Mouse (Mus musculus): ENCODE results near the gene Elane. TPM values are rescaled to one million over a fixed set of nuclear protein-coding genes. Genes with fewer than 3 reads are reported as not detected.

The Elane gene
- polyA plus RNA-seq, 1 experiment from 2014 or later: 0.49 TPM

GRCm38 (mm10) chr10:79926491-79927323 is 40.7 kb downstream of the Elane start, which contains the start of gene Arid3a:
TSS of gene Arid3a (plus strand) at chr10:79927043.
- WGBS (ENCODE audit: insufficient replicate concordance): under 1% methylated on average over 63 of the region's 63 CpGs
- H3K27me3 ChIP-seq (ENCODE audit: control insufficient read depth, insufficient read depth, low read length): peaks cover 20% of the 10 kb centered on the region
- peak within 1 kb of the TSS; percentile 98 for H3K4me3 ChIP-seq (ENCODE audit: low read depth, low read length)
- no peaks in the 10 kb centered on the region for H3K9me3 ChIP-seq (replicated peaks; ENCODE audit: control insufficient read depth, low read length)
- H3K27ac ChIP-seq (ENCODE audit: low read depth, low read length): peak within 1 kb of the TSS; percentile 98
- H3K36me3 ChIP-seq (ENCODE audit: control insufficient read depth, insufficient read depth, low read length): 0 out of 2 replicates have a peak, but pooled peaks cover 2% of the 10 kb centered on the region
- peak within 1 kb of the TSS; percentile 90 for H3K4me2 ChIP-seq
- peak; percentile 81 for ATAC-seq (replicated peaks; ENCODE audit: insufficient number of reproducible peaks, low FRiP score, low TSS enrichment)
- H3K9ac ChIP-seq (ENCODE audit: low read depth, low read length): peak within 1 kb of the TSS; percentile 96
- H3K4me1 ChIP-seq (ENCODE audit: control insufficient read depth, insufficient read depth, low read length): peaks cover 30% of the 10 kb centered on the region

GRCm38 (mm10) chr10:79927324-79928029 is 41.4 kb downstream of the Elane start:
- whole genome bisulfite sequencing (ENCODE audit: insufficient replicate concordance): under 1% methylated on average over 54 of the region's 54 CpGs
- ATAC-seq (replicated peaks; ENCODE audit: insufficient number of reproducible peaks, low FRiP score, low TSS enrichment): peak; percentile 24; the same call in 1 of the 2 replicates
- Histone ChIP-seq H3K9ac (ENCODE audit: low read depth, low read length) (peak overlapping the region; percentile 96), H3K27ac (ENCODE audit: low read depth, low read length) (peak overlapping the region; percentile 98), H3K36me3 (ENCODE audit: control insufficient read depth, insufficient read depth, low read length) (peaks cover 10% of the 10 kb centered on the region; the same call in 1 of the 2 replicates), H3K4me2 (peak overlapping the region; percentile 90), H3K4me3 (ENCODE audit: low read depth, low read length) (peak overlapping the region; percentile 98), H3K9me3 (replicated peaks; ENCODE audit: control insufficient read depth, low read length) (no peaks in the 10 kb centered on the region), H3K4me1 (ENCODE audit: control insufficient read depth, insufficient read depth, low read length) (peaks cover 36% of the 10 kb centered on the region), H3K27me3 (ENCODE audit: control insufficient read depth, insufficient read depth, low read length) (peaks cover 12% of the 10 kb centered on the region)

DNA sequence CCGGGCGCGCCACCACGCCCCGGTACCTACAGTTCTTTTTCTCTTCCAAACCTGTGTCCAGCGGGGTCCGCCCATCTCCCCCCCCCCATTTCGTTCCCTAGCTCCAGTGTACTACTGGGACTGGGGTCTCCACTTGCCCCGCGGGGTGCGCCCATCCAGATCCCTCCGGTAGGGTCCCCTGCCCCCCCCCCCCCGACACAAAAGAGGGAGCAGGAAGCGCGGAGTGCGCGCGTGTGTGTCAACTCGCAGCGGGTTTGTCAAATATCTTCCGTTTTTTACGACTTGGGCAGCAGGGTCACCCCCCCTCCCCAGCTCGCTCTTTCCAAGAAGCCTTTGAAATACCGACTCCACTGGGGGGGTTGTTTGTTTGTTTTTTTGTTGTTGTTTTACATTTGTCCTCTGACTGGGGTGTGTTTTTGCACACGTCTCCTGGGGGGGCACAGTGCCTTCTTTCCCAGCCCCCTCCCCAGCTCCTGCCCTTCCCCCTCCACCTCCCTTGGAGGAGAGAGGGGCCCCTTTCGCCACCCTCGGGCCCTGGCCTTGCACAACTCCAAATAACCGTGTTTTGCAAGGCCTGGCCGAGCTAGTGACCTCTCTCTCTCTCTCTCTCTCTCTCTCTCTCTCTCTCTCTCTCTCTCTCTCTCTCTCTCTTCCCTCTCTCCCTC is 42.1 kb downstream of the Elane start:
- peak overlapping the region; percentile 90 for H3K4me2 ChIP-seq
- H3K36me3 ChIP-seq (ENCODE audit: control insufficient read depth, insufficient read depth, low read length): peaks cover 10% of the 10 kb centered on the region; the same call in 1 of the 2 replicates
- H3K27me3 ChIP-seq (ENCODE audit: control insufficient read depth, insufficient read depth, low read length): peaks cover 6% of the 10 kb centered on the region
- H3K27ac ChIP-seq (ENCODE audit: low read depth, low read length): peak overlapping the region; percentile 98
- H3K4me1 ChIP-seq (ENCODE audit: control insufficient read depth, insufficient read depth, low read length): peaks cover 43% of the 10 kb centered on the region
- no peaks in the 10 kb centered on the region for H3K9me3 ChIP-seq (replicated peaks; ENCODE audit: control insufficient read depth, low read length)
- peak overlapping the region; percentile 96 for H3K9ac ChIP-seq (ENCODE audit: low read depth, low read length)
- ATAC-seq (replicated peaks; ENCODE audit: insufficient number of reproducible peaks, low FRiP score, low TSS enrichment): no peak
- H3K4me3 ChIP-seq (ENCODE audit: low read depth, low read length): peak overlapping the region; percentile 98
- WGBS (ENCODE audit: insufficient replicate concordance): 0% methylated on average over 29 of the region's 29 CpGs

- Histone ChIP-seq H3K4me2 (peak overlapping the region; percentile 90), H3K27ac (ENCODE audit: low read depth, low read length) (peak overlapping the region; percentile 98), H3K9ac (ENCODE audit: low read depth, low read length) (peak overlapping the region; percentile 64; the same call in 1 of the 2 replicates), H3K27me3 (ENCODE audit: control insufficient read depth, insufficient read depth, low read length) (no peaks in the 10 kb centered on the region), H3K36me3 (ENCODE audit: control insufficient read depth, insufficient read depth, low read length) (peaks cover 16% of the 10 kb centered on the region), H3K9me3 (replicated peaks; ENCODE audit: control insufficient read depth, low read length) (no peaks in the 10 kb centered on the region), H3K4me3 (ENCODE audit: low read depth, low read length) (peak overlapping the region; percentile 98), H3K4me1 (ENCODE audit: control insufficient read depth, insufficient read depth, low read length) (peaks cover 52% of the 10 kb centered on the region)
- no peak for ATAC-seq (replicated peaks; ENCODE audit: insufficient number of reproducible peaks, low FRiP score, low TSS enrichment)
- 17% methylated on average over 9 of the region's 9 CpGs for WGBS (ENCODE audit: insufficient replicate concordance)
Observed at GRCm38 (mm10) chr10:79928907-79929701, 43.1 kb downstream of the Elane start.

GRCm38 (mm10) chr10:79929967-79930825 is 44.1 kb downstream of the Elane start:
- Histone ChIP-seq H3K4me1 (ENCODE audit: control insufficient read depth, insufficient read depth, low read length) (peaks cover 60% of the 10 kb centered on the region), H3K9me3 (replicated peaks; ENCODE audit: control insufficient read depth, low read length) (no peaks in the 10 kb centered on the region)
- 90% methylated on average over 18 of the region's 18 CpGs for WGBS (ENCODE audit: insufficient replicate concordance)

DNA sequence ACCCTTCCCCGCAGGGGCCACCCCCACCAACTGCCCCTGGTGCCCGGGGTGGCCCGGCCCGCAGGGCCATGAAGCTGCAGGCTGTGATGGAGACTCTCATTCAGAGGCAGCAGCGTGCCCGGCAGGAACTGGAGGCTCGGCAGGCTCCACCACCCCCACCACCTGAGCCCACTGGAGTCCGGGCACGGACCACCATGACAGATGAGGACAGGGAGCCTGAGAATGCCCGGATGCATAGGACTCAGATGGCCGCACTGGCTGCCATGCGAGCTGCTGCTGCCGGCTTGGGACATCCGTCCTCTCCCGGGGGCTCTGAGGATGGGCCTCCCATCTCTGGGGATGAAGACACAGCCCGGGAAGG is 44.8 kb downstream of the Elane start:
- peaks cover 58% of the 10 kb centered on the region for H3K4me1 ChIP-seq (ENCODE audit: control insufficient read depth, insufficient read depth, low read length)

More at GRCm38 (mm10) chr10:79929967-79930825, 44.1 kb downstream of the Elane start:
- Histone ChIP-seq H3K27me3 (ENCODE audit: control insufficient read depth, insufficient read depth, low read length) (no peaks in the 10 kb centered on the region), H3K9ac (ENCODE audit: low read depth, low read length) (0 out of 2 replicates have a peak overlapping the region, but pooled peaks have one; percentile 64), H3K4me3 (ENCODE audit: low read depth, low read length) (no peak overlapping the region), H3K27ac (ENCODE audit: low read depth, low read length) (no peak overlapping the region), H3K36me3 (ENCODE audit: control insufficient read depth, insufficient read depth, low read length) (peaks cover 16% of the 10 kb centered on the region), H3K4me2 (peak overlapping the region; percentile 90)
- ATAC-seq (replicated peaks; ENCODE audit: insufficient number of reproducible peaks, low FRiP score, low TSS enrichment): no peak

GRCm38 (mm10) chr10:79931797-79932196 is 45.8 kb downstream of the Elane start:
- no peak overlapping the region for H3K4me2 ChIP-seq

More for the DNA sequence above, 44.8 kb downstream of the Elane start:
- Histone ChIP-seq H3K36me3 (ENCODE audit: control insufficient read depth, insufficient read depth, low read length) (peaks cover 16% of the 10 kb centered on the region), H3K4me2 (no peak overlapping the region), H3K4me3 (ENCODE audit: low read depth, low read length) (no peak overlapping the region), H3K27ac (ENCODE audit: low read depth, low read length) (no peak overlapping the region), H3K9ac (ENCODE audit: low read depth, low read length) (no peak overlapping the region), H3K9me3 (replicated peaks; ENCODE audit: control insufficient read depth, low read length) (no peaks in the 10 kb centered on the region), H3K27me3 (ENCODE audit: control insufficient read depth, insufficient read depth, low read length) (no peaks in the 10 kb centered on the region)
- 89% methylated on average over 16 of the region's 16 CpGs for WGBS (ENCODE audit: insufficient replicate concordance)
- ATAC-seq (replicated peaks; ENCODE audit: insufficient number of reproducible peaks, low FRiP score, low TSS enrichment): no peak

More at GRCm38 (mm10) chr10:79931797-79932196, 45.8 kb downstream of the Elane start:
- no peak overlapping the region for H3K4me3 ChIP-seq (ENCODE audit: low read depth, low read length)
- no peaks in the 10 kb centered on the region for H3K9me3 ChIP-seq (replicated peaks; ENCODE audit: control insufficient read depth, low read length)
- H3K4me1 ChIP-seq (ENCODE audit: control insufficient read depth, insufficient read depth, low read length): peaks cover 62% of the 10 kb centered on the region
- H3K27ac ChIP-seq (ENCODE audit: low read depth, low read length): no peak overlapping the region
- H3K27me3 ChIP-seq (ENCODE audit: control insufficient read depth, insufficient read depth, low read length): no peaks in the 10 kb centered on the region
- H3K36me3 ChIP-seq (ENCODE audit: control insufficient read depth, insufficient read depth, low read length): peaks cover 16% of the 10 kb centered on the region
- H3K9ac ChIP-seq (ENCODE audit: low read depth, low read length): peak overlapping the region; percentile 52; the same call in 1 of the 2 replicates
- ATAC-seq (replicated peaks; ENCODE audit: insufficient number of reproducible peaks, low FRiP score, low TSS enrichment): no peak
- 80% methylated on average over 9 of the region's 9 CpGs for WGBS (ENCODE audit: insufficient replicate concordance)
